Mouse (Mus musculus) heart, postnatal 0 days (tissue): ENCODE data around the gene Sema5a. TPM values are rescaled to one million over a fixed set of nuclear protein-coding genes. Genes with fewer than 3 reads are reported as not detected.

Source experiments
- ATAC-seq: fragments of 200-750 bp; cut with Nextera tagmentation; 2 replicates; pipeline ENCODE4 v1.8.0; 2017; ENCODE audit warnings: low read depth, moderate number of reproducible peaks, moderate library complexity; ENCODE audit not compliant: insufficient read depth
- DNase-seq: peaks from one replicate; pipeline ENCODE4 v3.0.0-alpha.2; 2016; ENCODE audit warnings: low spot score
- H3K27ac ChIP-seq: fragments of 300-500 bp; sonication (generic); 2 replicates; pipeline ENCODE4 v1.5.1; 2014; ENCODE audit warnings: low read depth, mild to moderate bottlenecking
- H3K27me3 ChIP-seq: fragments of 300-500 bp; sonication (generic); 2 replicates; pipeline ENCODE4 v1.6.1; 2014; ENCODE audit warnings: low read length, mixed read lengths; ENCODE audit not compliant: control insufficient read depth, insufficient read depth
- H3K36me3 ChIP-seq: fragments of 300-500 bp; sonication (generic); replicated peaks from 2 replicates; pipeline ENCODE4 v1.6.1; 2014; ENCODE audit warnings: low read length, mixed read lengths; ENCODE audit not compliant: control insufficient read depth, insufficient read depth
- H3K4me1 ChIP-seq: fragments of 300-500 bp; sonication (generic); 2 replicates; pipeline ENCODE4 v1.6.1; 2014; ENCODE audit warnings: antibody characterized with exemption; ENCODE audit not compliant: control insufficient read depth, insufficient read depth
- H3K4me2 ChIP-seq: fragments of 300-500 bp; sonication (generic); 2 replicates; pipeline ENCODE4 v1.6.1; 2014; ENCODE audit warnings: low read depth, mild to moderate bottlenecking, low read length, moderate library complexity
- H3K4me3 ChIP-seq: fragments of 300-500 bp; sonication (generic); 2 replicates; pipeline ENCODE4 v1.5.1; 2014; ENCODE audit warnings: low read depth, low read length
- H3K9ac ChIP-seq: fragments of 300-500 bp; sonication (generic); replicated peaks from 2 replicates; pipeline ENCODE4 v1.6.1; 2014; ENCODE audit warnings: low read depth, low read length, mixed read lengths
- H3K9me3 ChIP-seq: fragments of 300-500 bp; sonication (generic); replicated peaks from 2 replicates; pipeline ENCODE4 v1.6.1; 2016; ENCODE audit warnings: low read length; ENCODE audit not compliant: control insufficient read depth
- CTCF ChIP-seq: IDR thresholded peaks from 2 replicates; pipeline ENCODE4 v1.5.1; 2016; ENCODE audit warnings: antibody characterized with exemption, control low read depth, low read depth
- EP300 ChIP-seq: IDR thresholded peaks from 2 replicates; pipeline ENCODE4 v1.6.1; 2016; ENCODE audit warnings: antibody characterized with exemption, low read depth
- WGBS: fragments of 180-500 bp; shearing (Covaris S2); extraction: QIAGEN DNeasy Blood & Tissue Kit; methylation state at CpG from one replicate; pipeline ENCODE4 v1.1.7; 2014; 5-methylcytosine and 5-hydroxymethylcytosine counted together
- polyA plus RNA-seq: library from polyadenylated mRNA; unstranded; fragments of >200 nt; fragmentation: Nextera tagmentation; extraction: Ambion mirVana; gene quantifications from 2 replicates; pipeline ENCODE4 v1.2.1, GENCODE M21; 2015
- total RNA-seq: library from RNA; depleted of rRNA; stranded (reverse); fragments of >200 nt; gene quantifications from 2 replicates; pipeline ENCODE4 v1.2.3, GENCODE M21; 2014; ENCODE audit warnings: low replicate concordance

Sema5a gene
- total and polyA plus RNA-seq, 2 experiments from 2014 or later, result 3.7 to 11.5 TPM

DNA sequence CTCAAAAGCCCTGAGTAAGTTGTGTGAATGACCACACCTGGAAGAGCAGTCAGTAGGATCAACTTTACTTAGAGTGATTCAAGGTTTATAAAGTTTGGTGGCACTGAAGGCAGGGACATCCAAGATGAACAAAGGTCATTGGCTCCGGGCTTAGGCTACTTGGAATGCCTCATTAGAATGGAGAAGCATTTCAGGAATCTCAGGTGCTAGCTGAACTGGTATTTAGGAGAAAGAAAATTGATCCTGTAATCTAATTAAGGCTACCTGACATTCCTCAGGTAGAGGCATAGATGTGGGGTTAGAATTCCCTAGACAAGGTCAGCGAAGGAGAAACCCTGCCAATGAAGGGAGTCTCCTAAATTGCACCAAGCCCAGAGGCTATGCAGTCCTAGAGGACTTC lies 171.7 kb downstream of the Sema5a start:
- DNase-seq (no peak), ATAC-seq (no peak)
- no peaks in the 10 kb centered on the region for H3K27me3 ChIP-seq
- H3K9ac ChIP-seq, result no peak overlapping the region
- 89% methylated on average over 2 of the region's 2 CpGs for WGBS
- no peak overlapping the region for H3K27ac ChIP-seq
- no peak overlapping the region for H3K4me2 ChIP-seq
- TF ChIP-seq CTCF, result no peak
- no peak for TF ChIP-seq EP300
- no peaks in the 10 kb centered on the region for H3K4me1 ChIP-seq
- H3K36me3 ChIP-seq, result no peaks in the 10 kb centered on the region
- H3K4me3 ChIP-seq, result no peak overlapping the region
- H3K9me3 ChIP-seq, result no peaks in the 10 kb centered on the region

GRCm38 (mm10) chr15:32422631-32423030 lies 178.0 kb downstream of the Sema5a start:
- Histone ChIP-seq H3K4me3 (no peak overlapping the region), H3K9me3 (no peaks in the 10 kb centered on the region), H3K9ac (no peak overlapping the region), H3K4me1 (peaks cover 3% of the 10 kb centered on the region; the same call in 1 of the 2 replicates), H3K36me3 (no peaks in the 10 kb centered on the region), H3K27me3 (no peaks in the 10 kb centered on the region), H3K27ac (no peak overlapping the region), H3K4me2 (0 out of 2 replicates have a peak overlapping the region, but pooled peaks have one; percentile 3)
- 33% methylated on average over 6 of the region's 6 CpGs for WGBS
- TF ChIP-seq CTCF, result no peak
- no peak for TF ChIP-seq EP300
- DNase-seq (peak; percentile 31), ATAC-seq (no peak)

DNA sequence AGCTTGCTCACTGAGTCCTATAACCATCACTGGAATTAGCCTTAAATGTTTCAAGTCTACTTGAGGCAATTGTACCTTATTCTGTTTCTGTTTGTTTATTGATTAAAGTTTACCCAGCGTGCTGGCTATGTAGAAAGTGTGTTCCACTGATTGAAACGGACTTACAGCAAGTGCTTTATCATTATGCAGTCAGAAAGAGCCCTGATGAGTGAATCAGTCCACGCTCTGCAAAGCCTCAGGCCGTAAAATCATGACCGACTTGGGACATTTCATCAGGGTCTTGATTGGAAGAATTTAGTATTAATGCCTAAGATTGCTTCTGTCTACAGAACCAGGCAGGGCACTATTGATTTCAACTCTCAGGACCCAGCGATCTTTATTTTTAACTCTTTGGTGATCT lies 178.5 kb downstream of the Sema5a start:
- no peak for ATAC-seq
- H3K36me3 ChIP-seq, result no peaks in the 10 kb centered on the region
- no peak overlapping the region for H3K27ac ChIP-seq
- H3K4me1 ChIP-seq, result peaks cover 3% of the 10 kb centered on the region; the same call in 1 of the 2 replicates
- H3K9ac ChIP-seq, result no peak overlapping the region
- H3K4me3 ChIP-seq, result no peak overlapping the region
- TF ChIP-seq CTCF, result no peak
- no peak for TF ChIP-seq EP300
- 0 out of 2 replicates have a peak overlapping the region, but pooled peaks have one; percentile 3 for H3K4me2 ChIP-seq
- H3K9me3 ChIP-seq, result no peaks in the 10 kb centered on the region
- H3K27me3 ChIP-seq, result no peaks in the 10 kb centered on the region
- 76% methylated on average over 6 of the region's 6 CpGs for WGBS
- no peak for DNase-seq

- H3K27me3 ChIP-seq, result no peaks in the 10 kb centered on the region
- no peak overlapping the region for H3K4me3 ChIP-seq
- TF ChIP-seq CTCF, result no peak
- TF ChIP-seq EP300, result no peak
- no peaks in the 10 kb centered on the region for H3K9me3 ChIP-seq
- DNase-seq, result no peak
- WGBS, result 86% methylated on average over 7 of the region's 7 CpGs
- no peaks in the 10 kb centered on the region for H3K36me3 ChIP-seq
- H3K9ac ChIP-seq, result no peak overlapping the region
- H3K4me1 ChIP-seq, result no peaks in the 10 kb centered on the region; the same call in 1 of the 2 replicates
- no peak overlapping the region for H3K27ac ChIP-seq
- no peak for ATAC-seq
- no peak overlapping the region for H3K4me2 ChIP-seq
Measured at GRCm38 (mm10) chr15:32427188-32427924, 182.7 kb downstream of the Sema5a start.

GRCm38 (mm10) chr15:32432927-32433832 lies 188.6 kb downstream of the Sema5a start:
- no peak for TF ChIP-seq EP300
- no peak for TF ChIP-seq CTCF
- Histone ChIP-seq H3K9ac (no peak overlapping the region), H3K4me1 (0 out of 2 replicates have a peak, but pooled peaks cover 5% of the 10 kb centered on the region), H3K4me3 (no peak overlapping the region), H3K27me3 (no peaks in the 10 kb centered on the region), H3K4me2 (no peak overlapping the region), H3K36me3 (no peaks in the 10 kb centered on the region), H3K27ac (no peak overlapping the region), H3K9me3 (no peaks in the 10 kb centered on the region)
- WGBS, result 59% methylated on average over 13 of the region's 13 CpGs
- DNase-seq (no peak), ATAC-seq (no peak)
